Mouse (Mus musculus): ENCODE measurements at regions not wholly inside any gene's neighbourhood (a gene's known extent, or its start where the extent isn't known, plus 50 kb on each side); places are given as distances from the start of the nearest gene placed in this dataset.
"Not testable (repeated sequence)": the region's sequence is repeated elsewhere in the genome, so short reads cannot be mapped to it uniquely, and the experiment has no call there.

GRCm38 (mm10) chr2:116358145-116358544 lies 292.5 kb upstream of the Meis2 start:
- Histone ChIP-seq H3K4me1 (replicated peaks; ENCODE audit: control insufficient read depth, insufficient read depth, low read length) (no peaks in the 10 kb centered on the region), H3K36me3 (replicated peaks; ENCODE audit: control insufficient read depth, insufficient read depth) (no peaks in the 10 kb centered on the region), H3K4me3 (replicated peaks; ENCODE audit: low read length) (no peak overlapping the region), H3K9ac (no peak overlapping the region), H3K9me3 (ENCODE audit: control insufficient read depth, low read length) (no peaks in the 10 kb centered on the region), H3K27ac (no peak overlapping the region), H3K27me3 (ENCODE audit: control insufficient read depth, insufficient read depth, low read length) (no peaks in the 10 kb centered on the region), H3K4me2 (replicated peaks) (no peak overlapping the region)
- WGBS = 22% methylated on average over 1 of the region's 1 CpGs
- ATAC-seq (ENCODE audit: low FRiP score) (no peak), DNase-seq (ENCODE audit: low spot score) (no peak)

- Histone ChIP-seq H3K27me3 (ENCODE audit: control insufficient read depth, insufficient read depth, low read length) (no peaks in the 10 kb centered on the region), H3K9ac (no peak overlapping the region), H3K27ac (no peak overlapping the region), H3K4me1 (replicated peaks; ENCODE audit: control insufficient read depth, insufficient read depth, low read length) (no peaks in the 10 kb centered on the region), H3K36me3 (replicated peaks; ENCODE audit: control insufficient read depth, insufficient read depth) (no peaks in the 10 kb centered on the region), H3K4me3 (replicated peaks; ENCODE audit: low read length) (no peak overlapping the region), H3K9me3 (ENCODE audit: control insufficient read depth, low read length) (no peaks in the 10 kb centered on the region), H3K4me2 (replicated peaks) (no peak overlapping the region)
- DNase-seq (ENCODE audit: low spot score) (no peak), ATAC-seq (ENCODE audit: low FRiP score) (no peak)
- 72% methylated on average over 1 of the region's 1 CpGs for WGBS
These were observed 282.9 kb upstream of the Meis2 start for GRCm38 (mm10) chr2:116348530-116348914.

- H3K4me3 ChIP-seq (replicated peaks; ENCODE audit: low read length) = no peak overlapping the region
- DNase-seq (ENCODE audit: low spot score) (no peak), ATAC-seq (ENCODE audit: low FRiP score) (no peak)
- H3K4me2 ChIP-seq (replicated peaks) = no peak overlapping the region
- H3K4me1 ChIP-seq (replicated peaks; ENCODE audit: control insufficient read depth, insufficient read depth, low read length) = no peaks in the 10 kb centered on the region
- H3K27ac ChIP-seq = no peak overlapping the region
- 84% methylated on average over 3 of the region's 3 CpGs for WGBS
- no peak overlapping the region for H3K9ac ChIP-seq
- no peaks in the 10 kb centered on the region for H3K36me3 ChIP-seq (replicated peaks; ENCODE audit: control insufficient read depth, insufficient read depth)
- no peaks in the 10 kb centered on the region for H3K9me3 ChIP-seq (ENCODE audit: control insufficient read depth, low read length)
- H3K27me3 ChIP-seq (ENCODE audit: control insufficient read depth, insufficient read depth, low read length) = no peaks in the 10 kb centered on the region
These were observed 282.3 kb upstream of the Meis2 start for GRCm38 (mm10) chr2:116347827-116348529.

- H3K4me3 ChIP-seq (replicated peaks; ENCODE audit: low read length) = no peak overlapping the region
- 85% methylated on average over 3 of the region's 3 CpGs for WGBS
- no peaks in the 10 kb centered on the region for H3K9me3 ChIP-seq (ENCODE audit: control insufficient read depth, low read length)
These were observed 266.2 kb upstream of the Meis2 start for GRCm38 (mm10) chr2:116331801-116332200.

GRCm38 (mm10) chr2:116322039-116322770 lies 256.6 kb upstream of the Meis2 start:
- no peaks in the 10 kb centered on the region for H3K9me3 ChIP-seq (ENCODE audit: control insufficient read depth, low read length)
- no peak overlapping the region for H3K4me2 ChIP-seq (replicated peaks)
- no peak overlapping the region for H3K4me3 ChIP-seq (replicated peaks; ENCODE audit: low read length)
- WGBS = 43% methylated on average over 14 of the region's 14 CpGs
- peaks cover 4% of the 10 kb centered on the region; the same call in 1 of the 2 replicates for H3K4me1 ChIP-seq (replicated peaks; ENCODE audit: control insufficient read depth, insufficient read depth, low read length)
- no peaks in the 10 kb centered on the region for H3K36me3 ChIP-seq (replicated peaks; ENCODE audit: control insufficient read depth, insufficient read depth)
- H3K27me3 ChIP-seq (ENCODE audit: control insufficient read depth, insufficient read depth, low read length) = no peaks in the 10 kb centered on the region
- H3K27ac ChIP-seq = peak overlapping the region; percentile 32
- ATAC-seq (ENCODE audit: low FRiP score) (no peak), DNase-seq (ENCODE audit: low spot score) (no peak)
- H3K9ac ChIP-seq = no peak overlapping the region

More at GRCm38 (mm10) chr2:116331801-116332200, 266.2 kb upstream of the Meis2 start:
- no peaks in the 10 kb centered on the region for H3K36me3 ChIP-seq (replicated peaks; ENCODE audit: control insufficient read depth, insufficient read depth)
- H3K27ac ChIP-seq = no peak overlapping the region
- H3K4me2 ChIP-seq (replicated peaks) = no peak overlapping the region
- H3K4me1 ChIP-seq (replicated peaks; ENCODE audit: control insufficient read depth, insufficient read depth, low read length) = no peaks in the 10 kb centered on the region
- DNase-seq (ENCODE audit: low spot score) (no peak), ATAC-seq (ENCODE audit: low FRiP score) (no peak)
- no peaks in the 10 kb centered on the region for H3K27me3 ChIP-seq (ENCODE audit: control insufficient read depth, insufficient read depth, low read length)
- H3K9ac ChIP-seq = no peak overlapping the region

GRCm38 (mm10) chr2:116299551-116299950 lies 233.9 kb upstream of the Meis2 start:
- Histone ChIP-seq H3K27me3 (ENCODE audit: control insufficient read depth, insufficient read depth, low read length) (no peaks in the 10 kb centered on the region), H3K36me3 (replicated peaks; ENCODE audit: control insufficient read depth, insufficient read depth) (no peaks in the 10 kb centered on the region), H3K27ac (no peak overlapping the region), H3K4me2 (replicated peaks) (no peak overlapping the region), H3K9ac (no peak overlapping the region), H3K9me3 (ENCODE audit: control insufficient read depth, low read length) (no peaks in the 10 kb centered on the region), H3K4me3 (replicated peaks; ENCODE audit: low read length) (no peak overlapping the region), H3K4me1 (replicated peaks; ENCODE audit: control insufficient read depth, insufficient read depth, low read length) (no peaks in the 10 kb centered on the region)
- no peak for ATAC-seq (ENCODE audit: low FRiP score)
- WGBS = 71% methylated on average over 1 of the region's 1 CpGs
- DNase-seq (ENCODE audit: low spot score) = no peak

- H3K9me3 ChIP-seq (ENCODE audit: control insufficient read depth, low read length) = no peaks in the 10 kb centered on the region
- H3K9ac ChIP-seq = no peak overlapping the region
- H3K36me3 ChIP-seq (replicated peaks; ENCODE audit: control insufficient read depth, insufficient read depth) = no peaks in the 10 kb centered on the region
- DNase-seq (ENCODE audit: low spot score) (no peak), ATAC-seq (ENCODE audit: low FRiP score) (no peak)
- no peak overlapping the region for H3K4me3 ChIP-seq (replicated peaks; ENCODE audit: low read length)
- 60% methylated on average over 7 of the region's 7 CpGs for WGBS
- no peak overlapping the region for H3K27ac ChIP-seq
- no peak overlapping the region for H3K4me2 ChIP-seq (replicated peaks)
- no peaks in the 10 kb centered on the region; the same call in 1 of the 2 replicates for H3K4me1 ChIP-seq (replicated peaks; ENCODE audit: control insufficient read depth, insufficient read depth, low read length)
- H3K27me3 ChIP-seq (ENCODE audit: control insufficient read depth, insufficient read depth, low read length) = no peaks in the 10 kb centered on the region
These were observed 224.2 kb upstream of the Meis2 start for GRCm38 (mm10) chr2:116289886-116290285.

GRCm38 (mm10) chr2:116243191-116243590 lies 177.6 kb upstream of the Meis2 start:
- not testable (repeated sequence) for ATAC-seq (ENCODE audit: low FRiP score); H3K4me2 ChIP-seq (replicated peaks); H3K4me3 ChIP-seq (replicated peaks; ENCODE audit: low read length); DNase-seq (ENCODE audit: low spot score); H3K27ac ChIP-seq; H3K9ac ChIP-seq; H3K4me1 ChIP-seq (replicated peaks; ENCODE audit: control insufficient read depth, insufficient read depth, low read length); H3K36me3 ChIP-seq (replicated peaks; ENCODE audit: control insufficient read depth, insufficient read depth); H3K9me3 ChIP-seq (ENCODE audit: control insufficient read depth, low read length); H3K27me3 ChIP-seq (ENCODE audit: control insufficient read depth, insufficient read depth, low read length)
- WGBS = 57% methylated on average over 3 of the region's 3 CpGs

- Histone ChIP-seq H3K27ac (no peak overlapping the region), H3K4me2 (replicated peaks) (no peak overlapping the region), H3K27me3 (ENCODE audit: control insufficient read depth, insufficient read depth, low read length) (no peaks in the 10 kb centered on the region), H3K4me1 (replicated peaks; ENCODE audit: control insufficient read depth, insufficient read depth, low read length) (no peaks in the 10 kb centered on the region), H3K36me3 (replicated peaks; ENCODE audit: control insufficient read depth, insufficient read depth) (no peaks in the 10 kb centered on the region), H3K4me3 (replicated peaks; ENCODE audit: low read length) (no peak overlapping the region), H3K9me3 (ENCODE audit: control insufficient read depth, low read length) (no peaks in the 10 kb centered on the region), H3K9ac (no peak overlapping the region)
- no peak for DNase-seq (ENCODE audit: low spot score)
- ATAC-seq (ENCODE audit: low FRiP score) = no peak
These were observed 171.1 kb upstream of the Meis2 start for GRCm38 (mm10) chr2:116236731-116237130.
